ENCODE assay signal across 29 mouse cellular contexts in genomic region chr5:33637606-33638350, GRCm38 (mm10). TPM values are rescaled to one million over a fixed set of nuclear protein-coding genes. Genes with fewer than 3 reads are reported as not detected.
DNase-seq lines count a peak whose midpoint lies in the region; ATAC-seq and TF ChIP-seq lines count a peak whose summit lies in the region.
"Had no signal": no experiment of that assay in that cellular context is flagged by ENCODE, and none has a peak within 500 bp of the region (broad histone marks: within the 10 kb centered on the region; RNA-seq: fewer than 3 reads in every experiment).

No protein-coding gene starts in this region.

- no peak overlapping the region for H3K27ac ChIP-seq in liver, adult 2 months (replicated peaks; ENCODE audit: insufficient read depth, low read depth, low read length)
- H3K27ac ChIP-seq in liver, postnatal 0 days (ENCODE audit: low read depth), result no peak overlapping the region
- H3K27ac ChIP-seq in midbrain, embryonic 13.5 days, result 0 out of 2 replicates have a peak overlapping the region, but pooled peaks have one; percentile 14
- H3K27ac ChIP-seq in midbrain, embryonic 10.5 days (replicated peaks), result no peak overlapping the region
- H3K27ac ChIP-seq: embryonic facial prominence, embryonic 15.5 days; heart, embryonic 15.5 days; hindbrain, embryonic 14.5 days; hindbrain, postnatal 0 days had no signal

- H3K36me3 ChIP-seq in liver, adult 2 months (ENCODE audit: control insufficient read depth, insufficient read depth, low read length), result peaks cover 19% of the 10 kb centered on the region
- peaks cover 53% of the 10 kb centered on the region for H3K36me3 ChIP-seq in liver, postnatal 0 days (replicated peaks; ENCODE audit: insufficient read depth, low read length)
- peaks cover 48% of the 10 kb centered on the region for H3K36me3 ChIP-seq in midbrain, embryonic 13.5 days
- H3K36me3 ChIP-seq in midbrain, embryonic 10.5 days, result peaks cover 80% of the 10 kb centered on the region

- TF ChIP-seq EP300 in liver, postnatal 0 days (IDR thresholded peaks at IDR 0.05; ENCODE audit: low read depth), result no peak

- H3K79me2 ChIP-seq in liver, adult 2 months (ENCODE audit: control insufficient read depth, insufficient read depth, low read length), result no peaks in the 10 kb centered on the region

- no peak for TF ChIP-seq CTCF in liver, adult 2 months (IDR thresholded peaks at IDR 0.05; ENCODE audit: low read depth, low read length)
- no peak for TF ChIP-seq CTCF in liver, postnatal 0 days (IDR thresholded peaks at IDR 0.05; ENCODE audit: low read depth)

- H3K27me3 ChIP-seq in liver, adult 2 months (ENCODE audit: control insufficient read depth, insufficient read depth, low read length), result no peaks in the 10 kb centered on the region
- H3K27me3 ChIP-seq in liver, postnatal 0 days (ENCODE audit: insufficient read depth, low read length), result no peaks in the 10 kb centered on the region
- H3K27me3 ChIP-seq in midbrain, embryonic 13.5 days, result no peaks in the 10 kb centered on the region
- no peaks in the 10 kb centered on the region for H3K27me3 ChIP-seq in midbrain, embryonic 10.5 days (ENCODE audit: low read depth, poor library complexity, severe bottlenecking)
- H3K27me3 ChIP-seq: embryonic facial prominence, embryonic 12.5 days; embryonic facial prominence, embryonic 15.5 days; heart, embryonic 12.5 days; heart, embryonic 15.5 days; Patski had no signal

- H3K4me1 ChIP-seq in liver, adult 2 months (ENCODE audit: control insufficient read depth, insufficient read depth, low read length), result peaks cover 3% of the 10 kb centered on the region; the same call in 1 of the 2 replicates
- H3K4me1 ChIP-seq in liver, postnatal 0 days (ENCODE audit: insufficient read depth), result no peaks in the 10 kb centered on the region
- H3K4me1 ChIP-seq in midbrain, embryonic 13.5 days (replicated peaks), result no peaks in the 10 kb centered on the region
- H3K4me1 ChIP-seq in midbrain, embryonic 10.5 days, result no peaks in the 10 kb centered on the region
- H3K4me1 ChIP-seq: embryonic facial prominence, embryonic 12.5 days; embryonic facial prominence, embryonic 15.5 days; heart, embryonic 12.5 days had no signal

- ATAC-seq in liver, postnatal 0 days, result no peak
- ATAC-seq in midbrain, embryonic 13.5 days, result no peak
- ATAC-seq: CD4-positive, CD25-positive, alpha-beta regulatory T cell, adult 4 months; forebrain, embryonic 14.5 days; forebrain, postnatal 0 days; hindbrain, postnatal 0 days; inflammation-experienced regulatory T-cells, adult 6 months; Patski had no signal

- TF ChIP-seq POLR2A in liver, adult 2 months (IDR thresholded peaks at IDR 0.05; ENCODE audit: extremely low read depth, insufficient read depth, low read length), result no peak

- DNase-seq in liver, adult 2 months (ENCODE audit: extremely low read depth, low read depth, low spot score), result peak; percentile 69
- DNase-seq in liver, postnatal 0 days, result no peak
- no peak for DNase-seq in midbrain, embryonic 10.5 days (ENCODE audit: low spot score)
- DNase-seq in adipocyte (ENCODE audit: low spot score), result peak; percentile 84
- no peak for DNase-seq in frontal cortex, postnatal 36 days (ENCODE audit: low spot score in 2 of 2)
- DNase-seq: adrenal gland, adult 2 months; adrenal gland, postnatal 14 days; cerebellum, adult 11 months; cerebellum, adult 2 months; cerebellum, adult 9-11 months; cerebellum, postnatal 25 days; forebrain, postnatal 0 days; gastrocnemius, postnatal 10 days; gastrocnemius, postnatal 36 days; heart, adult 18-20 months; heart, postnatal 10 days; heart, postnatal 4 days had no signal

- H3K4me3 ChIP-seq in liver, adult 2 months (ENCODE audit: insufficient read depth, low read depth, low read length), result no peak overlapping the region
- no peak overlapping the region for H3K4me3 ChIP-seq in liver, postnatal 0 days (ENCODE audit: low read depth, low read length)
- H3K4me3 ChIP-seq in midbrain, embryonic 13.5 days (replicated peaks), result no peak overlapping the region
- H3K4me3 ChIP-seq in midbrain, embryonic 10.5 days, result no peak overlapping the region
- H3K4me3 ChIP-seq: embryonic facial prominence, embryonic 12.5 days; embryonic facial prominence, embryonic 15.5 days; heart, embryonic 12.5 days; heart, embryonic 15.5 days had no signal

- H3K9ac ChIP-seq in liver, adult 2 months (ENCODE audit: low read depth, low read length), result no peak overlapping the region
- no peak overlapping the region for H3K9ac ChIP-seq in liver, postnatal 0 days (replicated peaks)
- H3K9ac ChIP-seq in midbrain, embryonic 13.5 days (replicated peaks), result no peak overlapping the region
- H3K9ac ChIP-seq: embryonic facial prominence, embryonic 12.5 days; embryonic facial prominence, embryonic 15.5 days; forebrain, postnatal 0 days; heart, embryonic 12.5 days; heart, embryonic 15.5 days; hindbrain, embryonic 14.5 days had no signal

- whole genome bisulfite sequencing in liver, adult 2 months, result 48% methylated on average over 3 of the region's 3 CpGs
- WGBS in liver, postnatal 0 days (ENCODE audit: insufficient replicate concordance), result 78% methylated on average over 3 of the region's 3 CpGs
- 79% methylated on average over 3 of the region's 3 CpGs for WGBS in midbrain, embryonic 13.5 days
- WGBS in midbrain, embryonic 10.5 days, result 86% methylated on average over 3 of the region's 3 CpGs

- H3K9me3 ChIP-seq in liver, postnatal 0 days (ENCODE audit: low read length), result no peaks in the 10 kb centered on the region
- H3K9me3 ChIP-seq in midbrain, embryonic 13.5 days, result no peaks in the 10 kb centered on the region
- H3K9me3 ChIP-seq in midbrain, embryonic 10.5 days (replicated peaks), result no peaks in the 10 kb centered on the region
- H3K9me3 ChIP-seq: embryonic facial prominence, embryonic 12.5 days; embryonic facial prominence, embryonic 15.5 days; heart, embryonic 12.5 days; heart, embryonic 15.5 days had no signal

- no peak overlapping the region for H3K4me2 ChIP-seq in liver, postnatal 0 days (ENCODE audit: low read depth, low read length)
- no peak overlapping the region for H3K4me2 ChIP-seq in midbrain, embryonic 13.5 days (replicated peaks)
- H3K4me2 ChIP-seq: embryonic facial prominence, embryonic 12.5 days; embryonic facial prominence, embryonic 15.5 days; heart, embryonic 12.5 days; heart, embryonic 15.5 days; hindbrain, embryonic 14.5 days had no signal

RNA-seq across cellular contexts. Expression of gene Gm9903, which starts 8.1 kb away (rescaled TPM):
- 0.09 and 0.34 TPM in 2 replicates for total RNA-seq in liver, adult 2 months (2014; rRNA removed)
- polyA plus RNA-seq in liver, adult 2 months (2012; rRNA removed), result 0.06 TPM in 1 of 2 replicates, not detected in the other
- polyA plus RNA-seq in liver, postnatal 0 days (2015; fragmentation: Nextera tagmentation; extraction: Ambion mirVana), result 0.06 and 0.20 TPM in 2 replicates
- polyA plus RNA-seq in midbrain, embryonic 13.5 days (2015; fragmentation: Nextera tagmentation; extraction: Ambion mirVana), result 0.85 TPM in 2 replicates
- 0.27 and 0.71 TPM in 2 replicates for polyA plus RNA-seq in midbrain, embryonic 10.5 days (2016; fragmentation: Nextera tagmentation; extraction: Ambion mirVana)
- total RNA-seq: common myeloid progenitor, adult 5-6 weeks had no signal

RNA-seq across cellular contexts. Expression of gene Fam53a, which starts 8.3 kb away (rescaled TPM):
- total RNA-seq in liver, adult 2 months (2014; rRNA removed), result 9.4 and 13.0 TPM in 2 replicates
- polyA plus RNA-seq in liver, adult 2 months (2012; rRNA removed), result 19.4 and 21.6 TPM in 2 replicates
- 20.5 and 21.0 TPM in 2 replicates for polyA plus RNA-seq in liver, postnatal 0 days (2015; fragmentation: Nextera tagmentation; extraction: Ambion mirVana)
- polyA plus RNA-seq in midbrain, embryonic 13.5 days (2015; fragmentation: Nextera tagmentation; extraction: Ambion mirVana), result 36.0 and 41.3 TPM in 2 replicates
- 63.9 and 70.4 TPM in 2 replicates for polyA plus RNA-seq in midbrain, embryonic 10.5 days (2016; fragmentation: Nextera tagmentation; extraction: Ambion mirVana)

RNA-seq across cellular contexts. Expression of gene Slbp, which starts 14.6 kb away (rescaled TPM):
- 20.7 TPM in 2 replicates for total RNA-seq in liver, adult 2 months (2014; rRNA removed)
- polyA plus RNA-seq in liver, adult 2 months (2012; rRNA removed), result 5.6 and 6.3 TPM in 2 replicates
- polyA plus RNA-seq in liver, postnatal 0 days (2015; fragmentation: Nextera tagmentation; extraction: Ambion mirVana), result 144 and 150 TPM in 2 replicates
- polyA plus RNA-seq in midbrain, embryonic 13.5 days (2015; fragmentation: Nextera tagmentation; extraction: Ambion mirVana), result 143 and 151 TPM in 2 replicates
- polyA plus RNA-seq in midbrain, embryonic 10.5 days (2016; fragmentation: Nextera tagmentation; extraction: Ambion mirVana), result 309 and 347 TPM in 2 replicates

RNA-seq across cellular contexts. Expression of gene Tacc3, which starts 20.1 kb away (rescaled TPM):
- 0.92 and 2.3 TPM in 2 replicates for total RNA-seq in liver, adult 2 months (2014; rRNA removed)
- polyA plus RNA-seq in liver, adult 2 months (2012; rRNA removed), result 0.82 and 1.3 TPM in 2 replicates
- polyA plus RNA-seq in liver, postnatal 0 days (2015; fragmentation: Nextera tagmentation; extraction: Ambion mirVana), result 64.2 and 67.0 TPM in 2 replicates
- polyA plus RNA-seq in midbrain, embryonic 13.5 days (2015; fragmentation: Nextera tagmentation; extraction: Ambion mirVana), result 84.6 and 88.0 TPM in 2 replicates
- 317 and 336 TPM in 2 replicates for polyA plus RNA-seq in midbrain, embryonic 10.5 days (2016; fragmentation: Nextera tagmentation; extraction: Ambion mirVana)

RNA-seq across cellular contexts. Expression of gene Tmem129, which starts 20.4 kb away (rescaled TPM):
- total RNA-seq in liver, adult 2 months (2014; rRNA removed), result 12.0 and 13.8 TPM in 2 replicates
- 39.8 and 41.0 TPM in 2 replicates for polyA plus RNA-seq in liver, adult 2 months (2012; rRNA removed)
- 15.8 and 16.5 TPM in 2 replicates for polyA plus RNA-seq in liver, postnatal 0 days (2015; fragmentation: Nextera tagmentation; extraction: Ambion mirVana)
- polyA plus RNA-seq in midbrain, embryonic 13.5 days (2015; fragmentation: Nextera tagmentation; extraction: Ambion mirVana), result 31.8 and 33.2 TPM in 2 replicates
- polyA plus RNA-seq in midbrain, embryonic 10.5 days (2016; fragmentation: Nextera tagmentation; extraction: Ambion mirVana), result 38.2 and 46.0 TPM in 2 replicates

Comparison
In these comparisons a context has a peak if more than half of its experiments do, and no peak if none do; other contexts are left out.
1. DNase-seq: peak in liver, adult 2 months (single experiment) and adipocyte (single experiment); none in liver, postnatal 0 days (single experiment), midbrain, embryonic 10.5 days (single experiment) and frontal cortex, postnatal 36 days (0 of 2).
2. RNA of gene Slbp, which starts 14.6 kb away (polyA plus RNA-seq): 309 to 347 TPM in midbrain, embryonic 10.5 days, 144 to 150 TPM in liver, postnatal 0 days and 143 to 151 TPM in midbrain, embryonic 13.5 days; 5.6 to 6.3 TPM in liver, adult 2 months; every median in the first group is over 10 times any median in the second.